In the genomic region with DNA sequence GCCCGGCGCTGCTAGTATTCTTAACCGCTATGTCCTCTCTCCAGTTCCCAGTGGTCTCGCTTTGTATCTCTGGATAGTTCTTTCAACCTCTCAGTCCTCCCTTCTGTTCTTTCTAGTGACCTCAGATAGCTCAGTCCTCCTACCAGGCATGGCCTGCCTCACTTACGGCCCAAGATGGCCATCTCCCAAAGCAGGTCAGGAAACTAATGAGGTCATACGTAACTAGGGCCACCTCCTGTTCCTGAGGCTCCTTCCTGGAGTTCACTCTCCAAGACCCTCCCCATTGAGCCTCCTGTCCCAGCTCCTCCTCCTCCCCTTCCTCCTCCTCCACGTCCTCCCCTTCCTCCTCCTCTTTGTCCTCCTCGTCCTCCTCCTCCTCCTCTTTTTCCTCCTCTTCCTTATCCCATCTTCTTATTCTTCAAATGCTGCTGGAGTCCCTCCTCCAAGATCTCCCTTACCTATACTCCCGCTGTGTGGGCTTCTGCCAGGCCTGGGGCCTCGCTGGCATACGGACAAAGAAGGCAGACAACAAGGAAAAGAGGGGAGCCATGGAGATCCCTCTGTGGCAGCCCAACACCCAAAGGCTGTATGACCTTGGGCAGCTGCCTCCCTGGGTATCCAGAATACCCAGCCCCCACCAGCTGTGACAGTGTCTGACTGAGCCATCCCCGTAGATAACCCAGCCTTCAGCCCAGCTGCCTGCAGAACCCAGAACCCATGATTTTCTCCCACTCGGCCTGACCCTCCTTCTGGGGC, we compare ENCODE assay signal across 23 mouse cellular contexts. TPM values are rescaled to one million over a fixed set of nuclear protein-coding genes. Genes with fewer than 3 reads are reported as not detected.
DNase-seq lines count a peak whose midpoint lies in the region; ATAC-seq and TF ChIP-seq lines count a peak whose summit lies in the region.
"Had no signal": no experiment of that assay in that cellular context is flagged by ENCODE, and none has a peak within 500 bp of the region (broad histone marks: within the 10 kb centered on the region; RNA-seq: fewer than 3 reads in every experiment).

No protein-coding gene starts in this region.

- DNase-seq in cerebellum, adult 18-20 months: peak; percentile 30 to 54
- no peak for DNase-seq in cerebellum, postnatal 4 days (ENCODE audit: low spot score in 2 of 2)
- DNase-seq in testis, postnatal 14 days (ENCODE audit: low spot score): peak; percentile 46
- DNase-seq in testis, postnatal 10 days (ENCODE audit: low spot score): no peak
- DNase-seq in cerebellum, postnatal 14 days: peak; percentile 74
- DNase-seq in layer of hippocampus, adult 2 months (ENCODE audit: low spot score in 2 of 2): no peak
- no peak for DNase-seq in layer of hippocampus, adult 8-10 months (ENCODE audit: low spot score in 2 of 2)
- DNase-seq: adrenal gland, postnatal 14 days; gastrocnemius, postnatal 36 days; heart, adult 11 months; heart, postnatal 10 days; heart, postnatal 4 days; kidney, adult 2 months had no signal

- H3K27me3 ChIP-seq in heart, embryonic 11.5 days (ENCODE audit: control insufficient read depth, insufficient read depth, low read length): peaks cover 97% of the 10 kb centered on the region

- H3K9ac ChIP-seq in heart, embryonic 11.5 days (ENCODE audit: low read depth, low read length): no peak overlapping the region
- H3K9ac ChIP-seq: forebrain, embryonic 13.5 days; hindbrain, embryonic 12.5 days; intestine, embryonic 15.5 days had no signal

- no peak overlapping the region for H3K27ac ChIP-seq in layer of hippocampus, adult 2 months
- no peak overlapping the region for H3K27ac ChIP-seq in heart, embryonic 11.5 days (ENCODE audit: low read depth, low read length)
- H3K27ac ChIP-seq: embryonic facial prominence, embryonic 10.5 days; forebrain, embryonic 13.5 days; hindbrain, embryonic 12.5 days; intestine, embryonic 15.5 days had no signal

- H3K4me2 ChIP-seq in heart, embryonic 11.5 days: no peak overlapping the region
- H3K4me2 ChIP-seq: forebrain, embryonic 13.5 days; hindbrain, embryonic 12.5 days; intestine, embryonic 15.5 days had no signal

- peaks cover 4% of the 10 kb centered on the region; the same call in 1 of the 2 replicates for H3K36me3 ChIP-seq in heart, embryonic 11.5 days (ENCODE audit: control insufficient read depth, insufficient read depth, low read length)

- no peaks in the 10 kb centered on the region for H3K9me3 ChIP-seq in heart, embryonic 11.5 days (replicated peaks; ENCODE audit: control insufficient read depth, low read length)
- H3K9me3 ChIP-seq: embryonic facial prominence, embryonic 10.5 days; forebrain, embryonic 13.5 days; hindbrain, embryonic 12.5 days; intestine, embryonic 15.5 days had no signal

- 75% methylated on average over 13 of the region's 13 CpGs for WGBS in heart, embryonic 11.5 days (ENCODE audit: insufficient replicate concordance)

- ATAC-seq in heart, embryonic 11.5 days (replicated peaks; ENCODE audit: insufficient number of reproducible peaks, low FRiP score, low TSS enrichment): no peak
- ATAC-seq: activated CD4-positive, CD25-positive, alpha-beta regulatory T cell, adult 4 months; forebrain, embryonic 13.5 days; intestine, embryonic 15.5 days; Patski had no signal

- H3K4me3 ChIP-seq in layer of hippocampus, adult 2 months: no peak overlapping the region
- no peak overlapping the region for H3K4me3 ChIP-seq in heart, embryonic 11.5 days (ENCODE audit: low read depth, low read length)
- H3K4me3 ChIP-seq: embryonic facial prominence, embryonic 10.5 days; forebrain, embryonic 13.5 days; hindbrain, embryonic 12.5 days; intestine, embryonic 15.5 days had no signal

- H3K4me1 ChIP-seq in heart, embryonic 11.5 days (ENCODE audit: control insufficient read depth, insufficient read depth, low read length): peaks cover 21% of the 10 kb centered on the region

- TF ChIP-seq CTCF in layer of hippocampus, adult 2 months (conservative IDR thresholded peaks at IDR 0.05): no peak

RNA-seq across cellular contexts. Expression of gene Shisa8, which starts 3.1 kb away (rescaled TPM):
- total RNA-seq in layer of hippocampus, adult 2 months (2021): 1 to 10 TPM in 1 of 2 experiments, under 1 TPM in 1; 0.95 to 1.2 TPM
- total RNA-seq in layer of hippocampus, adult 8-10 months (2022): 1 to 10 TPM; 1.6 to 3.5 (median 2.0) TPM
- polyA plus RNA-seq in heart, embryonic 11.5 days (2014; fragmentation: Nextera tagmentation; extraction: Ambion mirVana): 0.07 TPM in 1 of 2 replicates, not detected in the other
- total RNA-seq: gastrocnemius, adult 8-10 months; gastrocnemius, postnatal 36 days had no signal
- polyA plus RNA-seq: activated CD4-positive, CD25-positive, alpha-beta regulatory T cell, adult 4 months had no signal

RNA-seq across cellular contexts. Expression of gene Tnfrsf13c, which starts 14.7 kb away (rescaled TPM):
- total RNA-seq in layer of hippocampus, adult 2 months (2021): under 1 TPM; 0.54 to 0.79 TPM
- under 1 TPM in 2 of 4 experiments, not detected in 2; 0.69 to 0.80 TPM for total RNA-seq in layer of hippocampus, adult 8-10 months (2022)
- polyA plus RNA-seq in heart, embryonic 11.5 days (2014; fragmentation: Nextera tagmentation; extraction: Ambion mirVana): 0.29 TPM in 1 of 2 replicates, not detected in the other
- total RNA-seq: gastrocnemius, adult 8-10 months; gastrocnemius, postnatal 36 days had no signal
- polyA plus RNA-seq: intestine, embryonic 15.5 days had no signal

RNA-seq across cellular contexts. Expression of gene Cenpm, which starts 35.1 kb away (rescaled TPM):
- total RNA-seq in layer of hippocampus, adult 2 months (2021): 1 to 10 TPM; 2.5 TPM
- 1 to 10 TPM; 2.6 to 4.8 (median 4.4) TPM for total RNA-seq in layer of hippocampus, adult 8-10 months (2022)
- 59.7 and 67.3 TPM in 2 replicates for polyA plus RNA-seq in heart, embryonic 11.5 days (2014; fragmentation: Nextera tagmentation; extraction: Ambion mirVana)
- total RNA-seq: gastrocnemius, adult 8-10 months had no signal

RNA-seq across cellular contexts. Expression of gene 1500009C09Rik, which starts 42.7 kb away (rescaled TPM):
- 100 to 1,000 TPM; 105 to 108 TPM for total RNA-seq in layer of hippocampus, adult 2 months (2021)
- total RNA-seq in layer of hippocampus, adult 8-10 months (2022): 100 to 1,000 TPM in 3 of 4 experiments, 10 to 100 TPM in 1; 91.7 to 112 (median 104) TPM
- not detected in 2 replicates for polyA plus RNA-seq in heart, embryonic 11.5 days (2014; fragmentation: Nextera tagmentation; extraction: Ambion mirVana)
- total RNA-seq: gastrocnemius, adult 8-10 months; gastrocnemius, postnatal 36 days; heart, postnatal 10 days; heart, postnatal 4 days had no signal
- polyA plus RNA-seq: activated CD4-positive, CD25-positive, alpha-beta regulatory T cell, adult 4 months; C2C12; embryonic facial prominence, embryonic 10.5 days; heart, embryonic 14.5 days; Patski had no signal

Comparison
In these comparisons a context has a peak if more than half of its experiments do, and no peak if none do; other contexts are left out.
1. DNase-seq: peak in cerebellum, adult 18-20 months (2 of 2), testis, postnatal 14 days (single experiment) and cerebellum, postnatal 14 days (2 of 2); none in cerebellum, postnatal 4 days (0 of 2), testis, postnatal 10 days (single experiment), layer of hippocampus, adult 2 months (0 of 2) and layer of hippocampus, adult 8-10 months (0 of 2).